Mouse (Mus musculus): ENCODE measurements around the gene Zg16.

The Zg16 gene

GRCm38 (mm10) chr7:127020031-127020430 is 67.1 kb downstream of the Zg16 start:
- DNase-seq (ENCODE audit: low spot score): no peak

- no peak for DNase-seq (ENCODE audit: low spot score)
Measured at GRCm38 (mm10) chr7:127019306-127019960, 67.7 kb downstream of the Zg16 start.

GRCm38 (mm10) chr7:127018416-127019305 is 68.5 kb downstream of the Zg16 start:
- no peak for DNase-seq (ENCODE audit: low spot score)

- no peak for DNase-seq (ENCODE audit: low spot score)
Measured at GRCm38 (mm10) chr7:127017950-127018345, 69.2 kb downstream of the Zg16 start.

GRCm38 (mm10) chr7:127016971-127017949 is 69.9 kb downstream of the Zg16 start, which contains the start of gene Pagr1a:
Pagr1a (minus strand) TSS chr7:127017352.
- DNase-seq (ENCODE audit: low spot score): peak; percentile 94

GRCm38 (mm10) chr7:127016486-127016938 is 70.6 kb downstream of the Zg16 start:
- peak; percentile 44 for DNase-seq (ENCODE audit: low spot score)

- DNase-seq (ENCODE audit: low spot score): no peak
Measured at GRCm38 (mm10) chr7:127016481-127016485, 70.8 kb downstream of the Zg16 start, which contains the start of gene Pagr1b. Pagr1b (minus strand) TSS chr7:127016484.

- no peak for DNase-seq (ENCODE audit: low spot score)
Measured at GRCm38 (mm10) chr7:127016081-127016480, 71.0 kb downstream of the Zg16 start.

GRCm38 (mm10) chr7:127014993-127015392 is 72.1 kb downstream of the Zg16 start:
- DNase-seq (ENCODE audit: low spot score): no peak

- no peak for DNase-seq (ENCODE audit: low spot score)
Measured at GRCm38 (mm10) chr7:127014320-127014719, 72.8 kb downstream of the Zg16 start, which contains the start of gene Mvp. Mvp (minus strand) TSS chr7:127014621.

GRCm38 (mm10) chr7:127013385-127013784 is 73.7 kb downstream of the Zg16 start:
- DNase-seq (ENCODE audit: low spot score): no peak

- no peak for DNase-seq (ENCODE audit: low spot score)
Measured at GRCm38 (mm10) chr7:127012845-127013244, 74.3 kb downstream of the Zg16 start.

- DNase-seq (ENCODE audit: low spot score): no peak
Measured at GRCm38 (mm10) chr7:127012374-127012773, 74.8 kb downstream of the Zg16 start.

- DNase-seq (ENCODE audit: low spot score): no peak
Measured at GRCm38 (mm10) chr7:127011717-127012116, 75.4 kb downstream of the Zg16 start.

- no peak for DNase-seq (ENCODE audit: low spot score)
Measured at GRCm38 (mm10) chr7:127011051-127011450, 76.1 kb downstream of the Zg16 start.

GRCm38 (mm10) chr7:127009307-127010085 is 77.6 kb downstream of the Zg16 start:
- DNase-seq (ENCODE audit: low spot score): no peak

- DNase-seq (ENCODE audit: low spot score): no peak
Measured at GRCm38 (mm10) chr7:127008239-127009019, 78.7 kb downstream of the Zg16 start.

- DNase-seq (ENCODE audit: low spot score): no peak
Measured at GRCm38 (mm10) chr7:127007313-127008024, 79.7 kb downstream of the Zg16 start.

- no peak for DNase-seq (ENCODE audit: low spot score)
Measured at GRCm38 (mm10) chr7:127004122-127004875, 82.8 kb downstream of the Zg16 start.

- no peak for DNase-seq (ENCODE audit: low spot score)
Measured at GRCm38 (mm10) chr7:127003620-127004019, 83.5 kb downstream of the Zg16 start.
